Mouse (Mus musculus): Measurements from ENCODE around the gene Cfap44. TPM values are rescaled to one million over a fixed set of nuclear protein-coding genes. Genes with fewer than 3 reads are reported as not detected.

Gene Cfap44
- polyA plus RNA-seq, 1 experiment from 2014 or later: 1.1 TPM

DNA sequence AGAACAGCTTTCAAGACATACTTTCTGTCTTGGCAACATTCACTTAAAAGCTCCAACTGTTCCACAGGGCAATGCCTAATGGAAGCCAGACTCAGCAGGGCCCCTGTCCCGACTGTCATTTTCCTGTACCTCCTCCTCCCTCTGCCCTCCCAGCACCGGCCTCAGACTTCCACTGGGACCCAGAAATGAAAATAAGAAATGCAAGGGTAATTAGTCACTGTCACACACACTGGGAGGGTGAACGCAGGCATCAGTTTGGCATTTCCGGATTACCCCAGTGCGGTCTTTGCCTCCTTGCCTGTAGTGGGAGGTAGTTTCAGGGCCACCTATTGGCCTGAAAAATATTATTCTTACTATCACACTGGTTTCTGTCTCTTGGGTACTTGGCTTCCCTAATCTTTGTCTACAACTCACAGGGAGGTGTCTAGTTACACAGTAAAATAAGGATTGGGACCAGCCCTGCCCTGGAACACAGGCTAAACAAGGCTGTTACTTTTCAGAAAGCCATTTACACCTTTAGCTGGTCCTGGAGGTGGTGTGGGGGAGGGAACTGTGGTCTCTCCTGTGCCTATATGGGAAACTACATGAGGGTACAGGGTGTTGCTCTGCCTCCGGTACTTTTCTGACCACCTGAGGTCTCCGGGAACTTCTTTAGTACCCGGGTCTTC is 100.0 kb downstream of the Cfap44 start:
- Histone ChIP-seq H3K36me3 (ENCODE audit: control insufficient read depth, insufficient read depth) (no peaks in the 10 kb centered on the region), H3K4me1 (ENCODE audit: control insufficient read depth, low read depth, low read length) (no peaks in the 10 kb centered on the region), H3K9ac (ENCODE audit: low read depth, low read length) (no peak overlapping the region), H3K9me3 (replicated peaks; ENCODE audit: control insufficient read depth, low read length) (no peaks in the 10 kb centered on the region), H3K4me3 (ENCODE audit: low read depth, low read length) (no peak overlapping the region), H3K4me2 (ENCODE audit: low read depth, low read length) (no peak overlapping the region), H3K27me3 (ENCODE audit: control insufficient read depth, insufficient read depth, low read depth, low read length) (no peaks in the 10 kb centered on the region), H3K27ac (ENCODE audit: low read length) (no peak overlapping the region)
- ATAC-seq (ENCODE audit: low read depth): no peak
- 24% methylated on average over 8 of the region's 8 CpGs for WGBS (ENCODE audit: insufficient replicate concordance)

DNA sequence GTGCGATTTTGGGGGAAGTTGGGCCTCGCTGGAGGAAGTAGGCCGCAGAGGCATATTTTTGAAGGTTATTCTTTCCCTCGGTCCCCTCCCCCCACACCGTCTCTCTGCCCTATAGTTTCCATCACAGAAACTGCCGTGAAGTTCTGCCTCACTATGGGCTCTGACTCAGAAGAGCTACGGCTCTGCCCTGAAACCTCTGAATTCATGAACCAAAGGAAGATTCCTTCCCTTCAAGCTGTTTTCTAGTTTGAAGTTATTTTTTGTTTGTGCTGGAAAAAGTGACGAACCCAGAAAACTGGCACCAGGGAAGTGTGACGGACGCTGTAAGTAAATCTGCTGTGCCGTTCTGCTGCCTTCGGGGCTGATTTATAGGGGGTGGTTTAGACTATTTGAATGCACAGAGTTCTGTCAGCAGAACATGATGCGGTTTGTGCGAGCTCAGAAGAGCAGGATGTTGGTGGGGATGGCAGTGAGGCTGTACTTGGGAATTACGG is 102.4 kb downstream of the Cfap44 start:
- Histone ChIP-seq H3K4me3 (ENCODE audit: low read depth, low read length) (no peak overlapping the region), H3K9me3 (replicated peaks; ENCODE audit: control insufficient read depth, low read length) (no peaks in the 10 kb centered on the region), H3K4me1 (ENCODE audit: control insufficient read depth, low read depth, low read length) (no peaks in the 10 kb centered on the region), H3K4me2 (ENCODE audit: low read depth, low read length) (no peak overlapping the region), H3K36me3 (ENCODE audit: control insufficient read depth, insufficient read depth) (no peaks in the 10 kb centered on the region), H3K27ac (ENCODE audit: low read length) (no peak overlapping the region), H3K27me3 (ENCODE audit: control insufficient read depth, insufficient read depth, low read depth, low read length) (no peaks in the 10 kb centered on the region), H3K9ac (ENCODE audit: low read depth, low read length) (no peak overlapping the region)
- 33% methylated on average over 15 of the region's 15 CpGs for WGBS (ENCODE audit: insufficient replicate concordance)
- no peak for ATAC-seq (ENCODE audit: low read depth)

DNA sequence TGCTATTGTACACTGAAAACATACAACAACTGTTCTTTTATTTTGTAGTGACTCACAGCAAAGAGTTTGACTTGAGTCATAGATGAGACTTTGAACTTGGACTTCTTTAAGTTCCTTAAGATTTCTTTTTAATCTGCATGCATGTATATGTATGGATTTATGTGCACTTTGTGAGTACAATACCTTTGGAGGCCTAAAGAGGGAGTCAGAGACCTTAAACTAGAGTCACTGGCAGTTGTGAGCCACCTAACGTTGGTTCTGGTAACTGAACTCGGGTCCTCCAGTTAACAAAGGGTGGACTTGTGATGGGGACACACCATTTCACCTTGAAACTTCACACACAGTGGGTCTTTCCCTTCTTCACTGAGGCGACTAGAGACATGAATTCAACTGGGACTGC is 103.9 kb downstream of the Cfap44 start:
- no peak overlapping the region for H3K27ac ChIP-seq (ENCODE audit: low read length)
- H3K9me3 ChIP-seq (replicated peaks; ENCODE audit: control insufficient read depth, low read length): no peaks in the 10 kb centered on the region

DNA sequence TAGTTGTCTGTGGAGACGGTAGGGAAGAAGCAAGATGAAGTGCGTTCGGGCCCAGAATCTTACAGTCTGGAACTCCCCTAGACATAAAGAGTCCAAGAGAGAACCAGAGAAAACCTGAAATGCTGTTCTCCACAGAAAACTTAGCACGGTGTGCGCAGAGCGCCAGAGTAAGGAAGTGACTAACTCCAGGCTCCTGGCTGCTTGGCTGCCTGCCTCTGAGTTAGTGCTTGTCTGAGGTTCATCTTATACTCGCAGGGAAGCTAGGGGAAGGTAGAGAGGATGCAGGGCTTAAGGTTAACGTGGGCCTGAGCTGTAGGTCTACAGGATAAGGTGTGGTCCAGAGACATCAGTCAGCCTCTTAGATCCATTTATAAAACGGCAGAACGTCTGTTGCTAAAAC is 107.2 kb downstream of the Cfap44 start:
- H3K4me2 ChIP-seq (ENCODE audit: low read depth, low read length): no peak overlapping the region
- no peaks in the 10 kb centered on the region for H3K36me3 ChIP-seq (ENCODE audit: control insufficient read depth, insufficient read depth)
- no peaks in the 10 kb centered on the region for H3K4me1 ChIP-seq (ENCODE audit: control insufficient read depth, low read depth, low read length)
- no peak overlapping the region for H3K4me3 ChIP-seq (ENCODE audit: low read depth, low read length)
- no peaks in the 10 kb centered on the region for H3K9me3 ChIP-seq (replicated peaks; ENCODE audit: control insufficient read depth, low read length)
- 74% methylated on average over 10 of the region's 10 CpGs for WGBS (ENCODE audit: insufficient replicate concordance)
- no peaks in the 10 kb centered on the region for H3K27me3 ChIP-seq (ENCODE audit: control insufficient read depth, insufficient read depth, low read depth, low read length)
- H3K9ac ChIP-seq (ENCODE audit: low read depth, low read length): no peak overlapping the region
- ATAC-seq (ENCODE audit: low read depth): no peak
- no peak overlapping the region for H3K27ac ChIP-seq (ENCODE audit: low read length)

More for the DNA sequence above, 103.9 kb downstream of the Cfap44 start:
- H3K4me1 ChIP-seq (ENCODE audit: control insufficient read depth, low read depth, low read length): no peaks in the 10 kb centered on the region
- 61% methylated on average over 3 of the region's 3 CpGs for WGBS (ENCODE audit: insufficient replicate concordance)
- no peak overlapping the region for H3K9ac ChIP-seq (ENCODE audit: low read depth, low read length)
- ATAC-seq (ENCODE audit: low read depth): no peak
- no peak overlapping the region for H3K4me3 ChIP-seq (ENCODE audit: low read depth, low read length)
- no peaks in the 10 kb centered on the region for H3K27me3 ChIP-seq (ENCODE audit: control insufficient read depth, insufficient read depth, low read depth, low read length)
- H3K36me3 ChIP-seq (ENCODE audit: control insufficient read depth, insufficient read depth): no peaks in the 10 kb centered on the region
- no peak overlapping the region for H3K4me2 ChIP-seq (ENCODE audit: low read depth, low read length)

DNA sequence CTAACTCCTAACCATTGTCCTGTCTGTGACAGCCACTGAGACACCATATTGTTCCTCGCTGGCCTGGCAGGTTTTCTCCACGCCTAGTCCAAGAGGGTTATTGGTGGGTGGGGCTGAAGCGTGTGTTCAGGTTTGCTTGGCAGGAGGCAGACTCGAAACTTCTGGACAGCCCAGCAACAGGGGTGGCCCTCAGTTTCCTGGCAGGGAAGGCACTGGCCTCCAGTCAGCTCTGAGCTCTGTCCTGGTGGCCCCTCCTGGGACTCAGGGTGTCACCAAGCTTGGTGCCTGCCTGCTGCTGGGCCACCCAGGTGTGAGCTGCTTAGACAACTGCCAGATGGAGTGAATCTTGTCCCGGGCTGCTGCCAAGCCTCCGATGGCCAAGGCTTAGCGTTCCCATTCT is 107.7 kb downstream of the Cfap44 start:
- no peaks in the 10 kb centered on the region for H3K9me3 ChIP-seq (replicated peaks; ENCODE audit: control insufficient read depth, low read length)
- no peak for ATAC-seq (ENCODE audit: low read depth)
- H3K4me1 ChIP-seq (ENCODE audit: control insufficient read depth, low read depth, low read length): no peaks in the 10 kb centered on the region
- no peaks in the 10 kb centered on the region for H3K36me3 ChIP-seq (ENCODE audit: control insufficient read depth, insufficient read depth)
- no peak overlapping the region for H3K27ac ChIP-seq (ENCODE audit: low read length)
- no peak overlapping the region for H3K4me2 ChIP-seq (ENCODE audit: low read depth, low read length)
- 51% methylated on average over 7 of the region's 7 CpGs for WGBS (ENCODE audit: insufficient replicate concordance)
- no peak overlapping the region for H3K4me3 ChIP-seq (ENCODE audit: low read depth, low read length)
- no peaks in the 10 kb centered on the region for H3K27me3 ChIP-seq (ENCODE audit: control insufficient read depth, insufficient read depth, low read depth, low read length)
- no peak overlapping the region for H3K9ac ChIP-seq (ENCODE audit: low read depth, low read length)

DNA sequence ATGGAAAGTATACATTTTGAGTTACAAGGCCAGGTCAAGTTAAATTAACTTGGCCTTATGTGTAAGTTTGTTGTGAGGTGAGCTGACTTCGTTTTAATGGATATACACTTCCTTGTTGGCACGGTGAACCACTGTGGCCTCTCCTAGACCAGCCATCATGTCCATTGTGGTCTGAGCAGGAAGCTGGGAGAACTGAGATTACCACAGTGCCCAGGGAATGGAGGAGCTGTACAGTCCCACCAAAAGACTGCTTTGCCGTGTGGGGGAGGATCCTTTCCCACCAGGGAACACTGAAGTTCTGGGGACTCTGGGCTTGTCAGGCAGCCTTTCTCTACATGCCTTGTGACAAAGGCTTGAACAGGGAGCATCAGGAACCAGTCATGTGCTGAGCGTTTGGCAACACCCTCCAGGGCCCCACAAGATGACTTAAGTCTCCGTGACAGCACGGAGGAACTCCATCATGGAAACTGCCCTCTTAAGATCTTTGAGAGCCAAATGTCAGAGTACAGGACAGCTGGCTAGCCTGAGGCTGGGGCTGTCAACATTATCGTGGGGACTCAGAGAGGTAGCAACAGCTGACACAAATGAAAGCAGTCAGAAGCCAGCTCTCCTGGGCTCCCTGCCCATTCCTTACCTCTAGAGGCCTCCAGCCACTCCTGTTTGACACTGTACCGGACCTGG is 108.4 kb downstream of the Cfap44 start:
- no peak for ATAC-seq (ENCODE audit: low read depth)
- Histone ChIP-seq H3K27me3 (ENCODE audit: control insufficient read depth, insufficient read depth, low read depth, low read length) (no peaks in the 10 kb centered on the region), H3K36me3 (ENCODE audit: control insufficient read depth, insufficient read depth) (no peaks in the 10 kb centered on the region), H3K4me1 (ENCODE audit: control insufficient read depth, low read depth, low read length) (no peaks in the 10 kb centered on the region), H3K27ac (ENCODE audit: low read length) (no peak overlapping the region), H3K9me3 (replicated peaks; ENCODE audit: control insufficient read depth, low read length) (no peaks in the 10 kb centered on the region), H3K4me2 (ENCODE audit: low read depth, low read length) (no peak overlapping the region), H3K4me3 (ENCODE audit: low read depth, low read length) (no peak overlapping the region), H3K9ac (ENCODE audit: low read depth, low read length) (no peak overlapping the region)
- WGBS (ENCODE audit: insufficient replicate concordance): 26% methylated on average over 8 of the region's 8 CpGs

DNA sequence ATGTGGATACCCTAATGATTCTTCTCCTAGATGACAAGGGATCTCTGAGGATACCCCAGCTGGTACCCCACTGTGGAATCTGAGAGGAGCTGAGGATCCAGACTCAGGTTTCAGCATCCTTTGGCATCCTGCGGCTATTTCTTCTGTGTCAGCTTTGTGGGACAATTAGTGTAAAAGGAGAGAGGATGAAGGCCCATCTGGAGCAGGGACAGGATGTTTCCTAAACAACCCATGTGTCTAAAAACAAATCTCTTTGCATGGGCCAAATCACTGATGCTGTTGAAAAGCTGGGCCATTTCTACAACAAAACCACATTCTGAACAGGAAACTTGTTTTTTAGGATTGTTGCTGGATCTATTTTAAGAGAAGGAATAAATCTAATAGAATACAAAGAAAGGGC is 110.6 kb downstream of the Cfap44 start:
- H3K36me3 ChIP-seq (ENCODE audit: control insufficient read depth, insufficient read depth): no peaks in the 10 kb centered on the region
- no peaks in the 10 kb centered on the region for H3K4me1 ChIP-seq (ENCODE audit: control insufficient read depth, low read depth, low read length)
- no peak overlapping the region for H3K9ac ChIP-seq (ENCODE audit: low read depth, low read length)
- no peaks in the 10 kb centered on the region for H3K9me3 ChIP-seq (replicated peaks; ENCODE audit: control insufficient read depth, low read length)
- 84% methylated on average over 1 of the region's 1 CpGs for WGBS (ENCODE audit: insufficient replicate concordance)
- no peaks in the 10 kb centered on the region for H3K27me3 ChIP-seq (ENCODE audit: control insufficient read depth, insufficient read depth, low read depth, low read length)
- no peak overlapping the region for H3K4me3 ChIP-seq (ENCODE audit: low read depth, low read length)
- H3K4me2 ChIP-seq (ENCODE audit: low read depth, low read length): no peak overlapping the region
- no peak overlapping the region for H3K27ac ChIP-seq (ENCODE audit: low read length)
- no peak for ATAC-seq (ENCODE audit: low read depth)

DNA sequence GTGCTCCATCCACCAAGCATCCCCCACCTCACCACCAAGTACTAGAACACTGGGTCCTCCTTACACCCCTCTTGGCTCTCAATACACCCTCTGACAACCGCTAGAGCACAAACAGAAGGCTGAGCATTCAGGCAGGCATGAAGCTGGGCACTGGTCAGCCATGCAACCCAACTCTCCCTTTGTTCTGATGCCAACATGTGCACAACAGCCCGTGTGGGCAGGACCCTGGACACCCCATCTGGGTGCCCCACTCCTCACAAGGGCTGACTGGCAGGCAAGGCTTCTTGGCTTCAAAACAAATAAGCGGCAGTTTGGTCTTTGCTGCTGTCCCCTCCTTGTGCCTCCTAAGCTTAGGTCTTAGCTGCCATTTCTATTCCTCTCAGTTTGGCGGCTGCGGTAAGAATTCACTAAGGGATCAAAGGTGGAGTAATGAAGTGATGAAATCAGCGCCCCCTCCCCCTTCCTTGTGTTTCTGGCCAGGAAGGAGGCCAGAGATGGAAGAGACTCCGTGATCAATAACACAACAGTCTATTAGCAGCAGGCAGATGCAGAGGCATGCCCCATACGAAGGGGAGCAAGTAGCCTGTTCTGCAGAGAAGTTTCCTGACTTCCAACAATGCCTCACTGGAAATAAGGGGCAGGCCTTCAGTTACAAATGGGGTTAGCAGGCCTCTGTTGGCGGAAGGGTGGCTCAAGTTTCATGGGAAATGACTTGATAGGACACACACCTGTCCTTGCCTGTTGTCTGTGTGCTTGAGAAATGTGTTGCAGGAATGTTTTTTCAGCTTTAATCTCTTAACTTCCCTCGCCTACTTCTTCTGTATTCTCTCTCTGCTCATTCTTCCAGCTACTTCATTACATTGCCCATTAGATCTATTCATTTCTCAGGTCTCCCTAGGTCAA is 112.7 kb downstream of the Cfap44 start:
- Histone ChIP-seq H3K4me2 (ENCODE audit: low read depth, low read length) (no peak overlapping the region), H3K9me3 (replicated peaks; ENCODE audit: control insufficient read depth, low read length) (no peaks in the 10 kb centered on the region), H3K27ac (ENCODE audit: low read length) (no peak overlapping the region), H3K9ac (ENCODE audit: low read depth, low read length) (no peak overlapping the region), H3K4me3 (ENCODE audit: low read depth, low read length) (no peak overlapping the region), H3K27me3 (ENCODE audit: control insufficient read depth, insufficient read depth, low read depth, low read length) (no peaks in the 10 kb centered on the region), H3K36me3 (ENCODE audit: control insufficient read depth, insufficient read depth) (no peaks in the 10 kb centered on the region), H3K4me1 (ENCODE audit: control insufficient read depth, low read depth, low read length) (no peaks in the 10 kb centered on the region)
- no peak for ATAC-seq (ENCODE audit: low read depth)
- WGBS (ENCODE audit: insufficient replicate concordance): 58% methylated on average over 10 of the region's 10 CpGs

Data from liver, embryonic 16.5 days (tissue).